Comparison of ENCODE assay signal across 8 mouse cellular contexts in genomic region chr10:127332211-127332874, GRCm38 (mm10). TPM values are rescaled to one million over a fixed set of nuclear protein-coding genes. Genes with fewer than 3 reads are reported as not detected.
DNase-seq lines count a peak whose midpoint lies in the region; ATAC-seq and TF ChIP-seq lines count a peak whose summit lies in the region.
"Had no signal": no experiment of that assay in that cellular context is flagged by ENCODE, and none has a peak within 500 bp of the region (broad histone marks: within the 10 kb centered on the region; RNA-seq: fewer than 3 reads in every experiment).

No protein-coding gene starts in this region.

- intact Hi-C loops in left cerebral cortex, postnatal 4 days (cut with DNase I): loop anchor here (10.0 kb wide), 1 partner anchor 202 kb away; the partner anchor contains the start of gene Nxph4

- H3K9ac ChIP-seq in forebrain, embryonic 12.5 days: no peak overlapping the region
- no peak overlapping the region for H3K9ac ChIP-seq in liver, embryonic 14.5 days (replicated peaks)

- H3K4me1 ChIP-seq in forebrain, embryonic 12.5 days: peaks cover 5% of the 10 kb centered on the region
- H3K4me1 ChIP-seq in liver, embryonic 14.5 days (replicated peaks; ENCODE audit: control insufficient read depth in 2 of 2, insufficient read depth in 2 of 2, low read length in 1 of 2): no peaks in the 10 kb centered on the region

- H3K9me3 ChIP-seq in forebrain, embryonic 12.5 days: no peaks in the 10 kb centered on the region
- H3K9me3 ChIP-seq in liver, embryonic 14.5 days (ENCODE audit: control insufficient read depth, low read length): no peaks in the 10 kb centered on the region

- peak overlapping the region; percentile 33 for H3K4me3 ChIP-seq in forebrain, embryonic 12.5 days (replicated peaks)
- H3K4me3 ChIP-seq in liver, embryonic 14.5 days (ENCODE audit: insufficient read depth in 1 of 2, low read depth in 2 of 2, low read length in 2 of 2): no peak overlapping the region; a peak in 1 of 4 replicates

- peaks cover 51% of the 10 kb centered on the region for H3K27me3 ChIP-seq in forebrain, embryonic 12.5 days
- no peaks in the 10 kb centered on the region; the same call in 1 of the 2 replicates for H3K27me3 ChIP-seq in liver, embryonic 14.5 days (ENCODE audit: control insufficient read depth, insufficient read depth, low read length)

- peak; percentile 56 for TF ChIP-seq CTCF in liver, embryonic 14.5 days (IDR thresholded peaks at IDR 0.05; ENCODE audit: low read depth)

- DNase-seq in A20 (ENCODE audit: low read depth, low spot score): peak; percentile 38
- DNase-seq in CD4-positive, CD25-positive, alpha-beta regulatory T cell, adult 2 months (ENCODE audit: low read depth, low spot score): peak; percentile 59
- DNase-seq in liver, embryonic 14.5 days (ENCODE audit: low read depth in 3 of 3, low spot score in 3 of 3): no peak
- DNase-seq in urinary bladder, postnatal 14 days (ENCODE audit: low spot score): no peak
- DNase-seq in cerebellum, adult 8-10 months: no peak
- DNase-seq in left cerebral cortex, postnatal 4 days: no peak

- TF ChIP-seq EP300 in liver, embryonic 14.5 days (IDR thresholded peaks at IDR 0.05; ENCODE audit: low read depth): no peak

- 28% methylated on average over 31 of the region's 31 CpGs for WGBS in forebrain, embryonic 12.5 days
- WGBS in liver, embryonic 14.5 days (ENCODE audit: insufficient replicate concordance): 34% methylated on average over 31 of the region's 31 CpGs

- no peak overlapping the region for H3K27ac ChIP-seq in forebrain, embryonic 12.5 days
- H3K27ac ChIP-seq in liver, embryonic 14.5 days: no peak overlapping the region

- H3K4me2 ChIP-seq in forebrain, embryonic 12.5 days: peak overlapping the region; percentile 45
- peak overlapping the region; percentile 28 for H3K4me2 ChIP-seq in liver, embryonic 14.5 days (ENCODE audit: low read depth)

- 0 out of 2 replicates have a peak, but pooled peaks cover 2% of the 10 kb centered on the region for H3K36me3 ChIP-seq in forebrain, embryonic 12.5 days (replicated peaks)
- H3K36me3 ChIP-seq in liver, embryonic 14.5 days (replicated peaks; ENCODE audit: control insufficient read depth, insufficient read depth, low read depth): no peaks in the 10 kb centered on the region

- ATAC-seq in forebrain, embryonic 12.5 days (ENCODE audit: low FRiP score): 0 out of 2 replicates have a peak, but pooled peaks have one; percentile 14
- peak; percentile 9; the same call in 1 of the 2 replicates for ATAC-seq in liver, embryonic 14.5 days (ENCODE audit: insufficient read depth)

RNA-seq across cellular contexts. Expression of gene Gli1, which starts 9.4 kb away (rescaled TPM):
- polyA plus RNA-seq in forebrain, embryonic 12.5 days (2016; fragmentation: Nextera tagmentation; extraction: Ambion mirVana): 3.2 and 3.6 TPM in 2 replicates
- 1.1 and 1.4 TPM in 2 replicates for polyA plus RNA-seq in liver, embryonic 14.5 days (2012; rRNA removed)
- polyA plus RNA-seq in liver, embryonic 14.5 days (2014; fragmentation: Nextera tagmentation; extraction: Ambion mirVana): 0.15 and 0.27 TPM in 2 replicates
- 1 to 10 TPM; 2.8 to 4.1 TPM for total RNA-seq in left cerebral cortex, postnatal 4 days (2021)

RNA-seq across cellular contexts. Expression of gene Arhgap9, which starts 10.6 kb away (rescaled TPM):
- 0.64 and 1.3 TPM in 2 replicates for polyA plus RNA-seq in forebrain, embryonic 12.5 days (2016; fragmentation: Nextera tagmentation; extraction: Ambion mirVana)
- polyA plus RNA-seq in liver, embryonic 14.5 days (2012; rRNA removed): 7.3 and 8.8 TPM in 2 replicates
- 12.4 and 13.4 TPM in 2 replicates for polyA plus RNA-seq in liver, embryonic 14.5 days (2014; fragmentation: Nextera tagmentation; extraction: Ambion mirVana)
- 1 to 10 TPM in 1 of 2 experiments, under 1 TPM in 1; 0.56 to 1.1 TPM for total RNA-seq in left cerebral cortex, postnatal 4 days (2021)

RNA-seq across cellular contexts. Expression of gene Mars, which starts 20.8 kb away (rescaled TPM):
- polyA plus RNA-seq in forebrain, embryonic 12.5 days (2016; fragmentation: Nextera tagmentation; extraction: Ambion mirVana): 177 and 183 TPM in 2 replicates
- polyA plus RNA-seq in liver, embryonic 14.5 days (2012; rRNA removed): 53.6 and 63.4 TPM in 2 replicates
- polyA plus RNA-seq in liver, embryonic 14.5 days (2014; fragmentation: Nextera tagmentation; extraction: Ambion mirVana): 101 and 115 TPM in 2 replicates
- total RNA-seq in left cerebral cortex, postnatal 4 days (2021): 10 to 100 TPM; 65.3 to 65.5 TPM

RNA-seq across cellular contexts. Expression of gene Inhbe, which starts 21.9 kb away (rescaled TPM):
- 0.06 TPM in 1 of 2 replicates, not detected in the other for polyA plus RNA-seq in forebrain, embryonic 12.5 days (2016; fragmentation: Nextera tagmentation; extraction: Ambion mirVana)
- 0.59 and 0.61 TPM in 2 replicates for polyA plus RNA-seq in liver, embryonic 14.5 days (2012; rRNA removed)
- 0.28 and 0.38 TPM in 2 replicates for polyA plus RNA-seq in liver, embryonic 14.5 days (2014; fragmentation: Nextera tagmentation; extraction: Ambion mirVana)
- not detected for total RNA-seq in left cerebral cortex, postnatal 4 days (2021)
- polyA plus RNA-seq: limb, embryonic 14.5 days had no signal

RNA-seq across cellular contexts. Expression of gene Inhbc, which starts 37.9 kb away (rescaled TPM):
- polyA plus RNA-seq in forebrain, embryonic 12.5 days (2016; fragmentation: Nextera tagmentation; extraction: Ambion mirVana): not detected in 2 replicates
- polyA plus RNA-seq in liver, embryonic 14.5 days (2012; rRNA removed): 1.5 and 2.0 TPM in 2 replicates
- polyA plus RNA-seq in liver, embryonic 14.5 days (2014; fragmentation: Nextera tagmentation; extraction: Ambion mirVana): 2.1 and 2.4 TPM in 2 replicates
- not detected for total RNA-seq in left cerebral cortex, postnatal 4 days (2021)
- polyA plus RNA-seq: limb, embryonic 14.5 days had no signal

Comparison
In these comparisons a context has a peak if more than half of its experiments do, and no peak if none do; other contexts are left out.
1. DNase-seq: peak in A20 (single experiment) and CD4-positive, CD25-positive, alpha-beta regulatory T cell, adult 2 months (single experiment); none in liver, embryonic 14.5 days (0 of 3), urinary bladder, postnatal 14 days (single experiment), cerebellum, adult 8-10 months (single experiment) and left cerebral cortex, postnatal 4 days (single experiment).